In the genomic region with DNA sequence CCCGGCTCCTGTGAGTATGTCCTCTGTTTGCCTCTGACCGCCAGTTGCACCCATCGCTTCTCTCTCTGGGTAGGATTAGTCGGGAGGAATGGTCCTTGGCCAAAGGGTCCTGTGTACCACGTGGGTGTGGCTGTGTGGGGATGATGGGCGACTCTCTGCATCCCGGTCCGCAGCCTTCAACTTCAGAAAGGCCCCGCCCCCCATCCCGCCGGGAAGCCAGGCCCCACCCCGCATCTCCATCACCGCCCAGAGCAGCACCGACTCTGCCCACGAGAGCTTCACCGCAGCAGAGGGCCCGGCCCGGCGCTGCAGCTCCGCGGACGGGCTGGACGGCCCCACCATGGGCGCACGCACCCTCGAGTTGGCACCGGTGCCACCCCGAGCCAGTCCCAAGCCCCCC, we compare ENCODE assay signal across 13 mouse cellular contexts. TPM values are rescaled to one million over a fixed set of nuclear protein-coding genes. Genes with fewer than 3 reads are reported as not detected.
DNase-seq lines count a peak whose midpoint lies in the region; ATAC-seq lines count a peak whose summit lies in the region.
"Had no signal": no experiment of that assay in that cellular context is flagged by ENCODE, and none has a peak within 500 bp of the region (broad histone marks: within the 10 kb centered on the region; RNA-seq: fewer than 3 reads in every experiment).

No protein-coding gene starts in this region.

- peaks cover 10% of the 10 kb centered on the region for H3K27me3 ChIP-seq in neural tube, embryonic 11.5 days (ENCODE audit: control insufficient read depth, insufficient read depth, low read length)
- peaks cover 14% of the 10 kb centered on the region for H3K27me3 ChIP-seq in neural tube, embryonic 15.5 days (replicated peaks)
- peaks cover 48% of the 10 kb centered on the region for H3K27me3 ChIP-seq in embryonic facial prominence, embryonic 13.5 days
- no peaks in the 10 kb centered on the region for H3K27me3 ChIP-seq in hindbrain, embryonic 15.5 days

- peak overlapping the region; percentile 27 for H3K4me2 ChIP-seq in neural tube, embryonic 11.5 days (ENCODE audit: low read depth)
- H3K4me2 ChIP-seq in neural tube, embryonic 15.5 days, result no peak overlapping the region
- H3K4me2 ChIP-seq in embryonic facial prominence, embryonic 13.5 days, result peak overlapping the region; percentile 32
- no peak overlapping the region for H3K4me2 ChIP-seq in hindbrain, embryonic 15.5 days
- H3K4me2 ChIP-seq: heart, embryonic 15.5 days; liver, embryonic 15.5 days had no signal

- WGBS in neural tube, embryonic 11.5 days, result 11% methylated on average over 28 of the region's 28 CpGs
- 23% methylated on average over 28 of the region's 28 CpGs for WGBS in neural tube, embryonic 15.5 days
- 18% methylated on average over 27 of the region's 28 CpGs for WGBS in embryonic facial prominence, embryonic 13.5 days
- WGBS in hindbrain, embryonic 15.5 days, result 18% methylated on average over 28 of the region's 28 CpGs

- 0 out of 2 replicates have a peak overlapping the region, but pooled peaks have one; percentile 8 for H3K4me3 ChIP-seq in neural tube, embryonic 11.5 days (ENCODE audit: low read depth, low read length)
- no peak overlapping the region for H3K4me3 ChIP-seq in neural tube, embryonic 15.5 days (replicated peaks)
- no peak overlapping the region for H3K4me3 ChIP-seq in embryonic facial prominence, embryonic 13.5 days
- H3K4me3 ChIP-seq in hindbrain, embryonic 15.5 days, result no peak overlapping the region
- H3K4me3 ChIP-seq: erythroblast, embryonic 14.5 days; heart, embryonic 15.5 days; liver, embryonic 15.5 days had no signal

- no peak overlapping the region for H3K9ac ChIP-seq in neural tube, embryonic 11.5 days (ENCODE audit: low read length)
- no peak overlapping the region for H3K9ac ChIP-seq in neural tube, embryonic 15.5 days (replicated peaks)
- no peak overlapping the region for H3K9ac ChIP-seq in embryonic facial prominence, embryonic 13.5 days
- H3K9ac ChIP-seq in hindbrain, embryonic 15.5 days, result no peak overlapping the region
- H3K9ac ChIP-seq: heart, embryonic 15.5 days; liver, embryonic 15.5 days had no signal

- H3K27ac ChIP-seq in neural tube, embryonic 11.5 days (ENCODE audit: low read depth, low read length), result no peak overlapping the region
- no peak overlapping the region for H3K27ac ChIP-seq in neural tube, embryonic 15.5 days (replicated peaks)
- no peak overlapping the region for H3K27ac ChIP-seq in embryonic facial prominence, embryonic 13.5 days
- no peak overlapping the region for H3K27ac ChIP-seq in hindbrain, embryonic 15.5 days (replicated peaks)
- H3K27ac ChIP-seq: heart, embryonic 15.5 days; liver, embryonic 15.5 days; macrophage had no signal

- no peak for ATAC-seq in neural tube, embryonic 11.5 days (ENCODE audit: insufficient read depth, low FRiP score, low TSS enrichment)
- ATAC-seq in neural tube, embryonic 15.5 days (ENCODE audit: low FRiP score), result no peak
- no peak for ATAC-seq in embryonic facial prominence, embryonic 13.5 days (ENCODE audit: insufficient number of reproducible peaks, insufficient read depth, low FRiP score, low TSS enrichment, low read depth)
- 0 out of 2 replicates have a peak, but pooled peaks have one; percentile 50 for ATAC-seq in hindbrain, embryonic 15.5 days (ENCODE audit: low FRiP score, low read depth)

- no peak for DNase-seq in neural tube, embryonic 11.5 days (ENCODE audit: low spot score)
- DNase-seq in thymus, postnatal 25 days, result no peak
- DNase-seq in liver, result no peak
- no peak for DNase-seq in urinary bladder, adult 2 months (ENCODE audit: low spot score)
- DNase-seq: gastrocnemius, postnatal 14 days had no signal

- H3K4me1 ChIP-seq in neural tube, embryonic 11.5 days (ENCODE audit: control insufficient read depth, insufficient read depth, low read length), result no peaks in the 10 kb centered on the region
- peaks cover 13% of the 10 kb centered on the region for H3K4me1 ChIP-seq in neural tube, embryonic 15.5 days
- no peaks in the 10 kb centered on the region for H3K4me1 ChIP-seq in embryonic facial prominence, embryonic 13.5 days
- H3K4me1 ChIP-seq in hindbrain, embryonic 15.5 days (replicated peaks), result peaks cover 14% of the 10 kb centered on the region
- H3K4me1 ChIP-seq: liver, embryonic 15.5 days had no signal

- no peaks in the 10 kb centered on the region for H3K9me3 ChIP-seq in neural tube, embryonic 11.5 days (ENCODE audit: control insufficient read depth, low read length)
- H3K9me3 ChIP-seq in neural tube, embryonic 15.5 days (replicated peaks), result no peaks in the 10 kb centered on the region
- no peaks in the 10 kb centered on the region for H3K9me3 ChIP-seq in embryonic facial prominence, embryonic 13.5 days
- no peaks in the 10 kb centered on the region for H3K9me3 ChIP-seq in hindbrain, embryonic 15.5 days
- H3K9me3 ChIP-seq: heart, embryonic 15.5 days; liver, embryonic 15.5 days had no signal

- no peaks in the 10 kb centered on the region for H3K36me3 ChIP-seq in neural tube, embryonic 11.5 days (ENCODE audit: control insufficient read depth, insufficient read depth, low read length)
- no peaks in the 10 kb centered on the region for H3K36me3 ChIP-seq in neural tube, embryonic 15.5 days
- no peaks in the 10 kb centered on the region for H3K36me3 ChIP-seq in embryonic facial prominence, embryonic 13.5 days
- H3K36me3 ChIP-seq in hindbrain, embryonic 15.5 days, result no peaks in the 10 kb centered on the region
- H3K36me3 ChIP-seq: G1E; heart, embryonic 15.5 days; liver, embryonic 15.5 days had no signal

RNA-seq across cellular contexts. Expression of a gene that starts 29.1 kb away (rescaled TPM):
- polyA plus RNA-seq in neural tube, embryonic 11.5 days (2014; fragmentation: Nextera tagmentation; extraction: Ambion mirVana), result 57.0 and 58.6 TPM in 2 replicates
- 61.7 and 68.9 TPM in 2 replicates for polyA plus RNA-seq in neural tube, embryonic 15.5 days (2015; fragmentation: Nextera tagmentation; extraction: Ambion mirVana)
- 42.2 and 53.0 TPM in 2 replicates for polyA plus RNA-seq in embryonic facial prominence, embryonic 13.5 days (2015; fragmentation: Nextera tagmentation; extraction: Ambion mirVana)
- 53.7 and 56.6 TPM in 2 replicates for polyA plus RNA-seq in hindbrain, embryonic 15.5 days (2015; fragmentation: Nextera tagmentation; extraction: Ambion mirVana)
- polyA plus RNA-seq in urinary bladder, adult 2 months (2012; rRNA removed), result 49.8 and 54.0 TPM in 2 replicates

RNA-seq across cellular contexts. Expression of a gene that starts 45.5 kb away (rescaled TPM):
- polyA plus RNA-seq in neural tube, embryonic 11.5 days (2014; fragmentation: Nextera tagmentation; extraction: Ambion mirVana), result 5.6 and 5.7 TPM in 2 replicates
- polyA plus RNA-seq in neural tube, embryonic 15.5 days (2015; fragmentation: Nextera tagmentation; extraction: Ambion mirVana), result 20.9 and 25.1 TPM in 2 replicates
- 0.91 and 0.94 TPM in 2 replicates for polyA plus RNA-seq in embryonic facial prominence, embryonic 13.5 days (2015; fragmentation: Nextera tagmentation; extraction: Ambion mirVana)
- 24.9 and 32.0 TPM in 2 replicates for polyA plus RNA-seq in hindbrain, embryonic 15.5 days (2015; fragmentation: Nextera tagmentation; extraction: Ambion mirVana)
- polyA plus RNA-seq in urinary bladder, adult 2 months (2012; rRNA removed), result 0.16 and 0.18 TPM in 2 replicates
- polyA plus RNA-seq: erythroblast, embryonic 14.5 days; G1E; macrophage had no signal

Comparison
In these comparisons a context has a peak if more than half of its experiments do, and no peak if none do; other contexts are left out.
1. H3K4me2 ChIP-seq: peak in neural tube, embryonic 11.5 days (single experiment) and embryonic facial prominence, embryonic 13.5 days (single experiment); none in neural tube, embryonic 15.5 days (single experiment) and hindbrain, embryonic 15.5 days (single experiment).